Mouse (Mus musculus) liver, embryonic 14.5 days (tissue): Measurements from ENCODE around the gene Sept11. TPM values are rescaled to one million over a fixed set of nuclear protein-coding genes. Genes with fewer than 3 reads are reported as not detected.

ENCODE experiments used
- ATAC-seq: fragments of 200-750 bp; cut with Nextera tagmentation; 2 replicates; pipeline ENCODE4 v1.8.0; 2017; ENCODE audit warnings: moderate number of reproducible peaks, mild to moderate bottlenecking, moderate library complexity; ENCODE audit not compliant: insufficient read depth
- DNase-seq, 3 experiments: peaks; one replicate each; pipeline ENCODE4 v3.0.0-alpha.2; 2012 to 2013; ENCODE audit warnings: low read depth in 3 of 3, low spot score in 3 of 3
- H3K27ac ChIP-seq: fragments of 300-500 bp; sonication (generic); 2 replicates; pipeline ENCODE4 v1.5.1; 2014; ENCODE audit warnings: moderate library complexity, mild to moderate bottlenecking, control low read depth, inconsistent platforms
- H3K27me3 ChIP-seq: fragments of 300-500 bp; sonication (generic); 2 replicates; pipeline ENCODE4 v1.6.1; 2014; ENCODE audit warnings: mild to moderate bottlenecking, low read length, moderate library complexity; ENCODE audit not compliant: control insufficient read depth, insufficient read depth
- H3K36me3 ChIP-seq: fragments of 300-500 bp; sonication (generic); replicated peaks from 2 replicates; pipeline ENCODE4 v1.6.1; 2014; ENCODE audit warnings: low read depth; ENCODE audit not compliant: control insufficient read depth, insufficient read depth
- H3K4me1 ChIP-seq, 2 experiments: fragments of 200-500 bp in 1 of 2; fragments of 300-500 bp in 1 of 2; sonication (generic) in 1 of 2; replicated peaks; 2 replicates each; pipeline ENCODE4 v1.6.1; 2012 to 2014; ENCODE audit warnings: antibody characterized with exemption in 1 of 2, inconsistent platforms in 1 of 2, low read length in 1 of 2; ENCODE audit not compliant: control insufficient read depth in 2 of 2, insufficient read depth in 2 of 2
- H3K4me2 ChIP-seq: fragments of 300-500 bp; sonication (generic); 2 replicates; pipeline ENCODE4 v1.6.1; 2014; ENCODE audit warnings: low read depth, mild to moderate bottlenecking, control low read depth, moderate library complexity
- H3K4me3 ChIP-seq, 2 experiments: fragments of 200-500 bp in 1 of 2; fragments of 300-500 bp in 1 of 2; sonication (generic) in 1 of 2; 2 replicates each; pipeline ENCODE4 v1.5.1; 2012 to 2014; ENCODE audit warnings: low read depth in 2 of 2, low read length in 2 of 2, mild to moderate bottlenecking in 2 of 2, control low read depth in 1 of 2, inconsistent platforms in 1 of 2, moderate library complexity in 1 of 2; ENCODE audit not compliant: insufficient read depth in 1 of 2
- H3K9ac ChIP-seq: fragments of 300-500 bp; sonication (generic); replicated peaks from 2 replicates; pipeline ENCODE4 v1.6.1; 2014; ENCODE audit warnings: mild to moderate bottlenecking, control low read depth, moderate library complexity
- H3K9me3 ChIP-seq: fragments of 300-500 bp; sonication (generic); 2 replicates; pipeline ENCODE4 v1.6.1; 2016; ENCODE audit warnings: low read length, mixed read lengths; ENCODE audit not compliant: control insufficient read depth
- CTCF ChIP-seq: IDR thresholded peaks from 2 replicates; pipeline ENCODE4 v1.5.1; 2016; ENCODE audit warnings: antibody characterized with exemption, low read depth, control low read depth
- EP300 ChIP-seq: IDR thresholded peaks from 2 replicates; pipeline ENCODE4 v1.6.1; 2016; ENCODE audit warnings: antibody characterized with exemption, low read depth
- WGBS: fragments of 180-500 bp; shearing (Covaris S2); extraction: QIAGEN DNeasy Blood & Tissue Kit; methylation state at CpG from one replicate; pipeline ENCODE4 v1.1.7; 2014; ENCODE audit not compliant: insufficient replicate concordance; 5-methylcytosine and 5-hydroxymethylcytosine counted together
- polyA plus RNA-seq, 2 experiments: library from polyadenylated mRNA; depleted of rRNA in 1 of 2; stranded (reverse) in 1 of 2; unstranded in 1 of 2; fragments of >200 nt; fragmentation: Nextera tagmentation in 1 of 2; extraction: Ambion mirVana in 1 of 2; gene quantifications; 2 replicates each; pipeline versions ENCODE4 v1.2.1 to v1.2.3; 2012 to 2014

The Sept11 gene
- polyA plus RNA-seq, 2 experiments: 13.8 to 18.6 TPM

GRCm38 (mm10) chr5:93218375-93218774, 125.1 kb downstream of the Sept11 start:
- H3K27ac ChIP-seq: no peak overlapping the region
- DNase-seq: no peak
- H3K4me1 ChIP-seq: no peaks in the 10 kb centered on the region
- H3K4me2 ChIP-seq: no peak overlapping the region
- TF ChIP-seq EP300 (no peak), CTCF (no peak)
- H3K27me3 ChIP-seq: no peaks in the 10 kb centered on the region
- no peak overlapping the region for H3K4me3 ChIP-seq
- no peaks in the 10 kb centered on the region for H3K36me3 ChIP-seq
- H3K9ac ChIP-seq: no peak overlapping the region
- WGBS: 70% methylated on average over 3 of the region's 3 CpGs
- no peaks in the 10 kb centered on the region for H3K9me3 ChIP-seq
- no peak for ATAC-seq

- Histone ChIP-seq H3K4me3 (no peak overlapping the region), H3K27ac (no peak overlapping the region), H3K27me3 (no peaks in the 10 kb centered on the region), H3K4me1 (peaks cover 0 to under 1% of the 10 kb centered on the region in 2 experiments; a peak in 2 of 4 replicates), H3K9me3 (no peaks in the 10 kb centered on the region), H3K36me3 (no peaks in the 10 kb centered on the region), H3K9ac (no peak overlapping the region), H3K4me2 (no peak overlapping the region)
- no peak for DNase-seq
- ATAC-seq: no peak
- 50% methylated on average over 3 of the region's 3 CpGs for WGBS
- no peak for TF ChIP-seq EP300
- no peak for TF ChIP-seq CTCF
These were observed 128.4 kb downstream of the Sept11 start for GRCm38 (mm10) chr5:93221661-93222060.

GRCm38 (mm10) chr5:93224549-93224948, 131.3 kb downstream of the Sept11 start:
- no peak overlapping the region for H3K4me2 ChIP-seq
- no peaks in the 10 kb centered on the region for H3K27me3 ChIP-seq
- H3K36me3 ChIP-seq: no peaks in the 10 kb centered on the region
- TF ChIP-seq CTCF: no peak
- TF ChIP-seq EP300: no peak
- no peak for ATAC-seq
- H3K9me3 ChIP-seq: no peaks in the 10 kb centered on the region
- H3K4me3 ChIP-seq: no peak overlapping the region
- 69% methylated on average over 2 of the region's 2 CpGs for WGBS
- DNase-seq: no peak
- H3K4me1 ChIP-seq: peaks cover 11 to 13% of the 10 kb centered on the region in 2 experiments
- no peak overlapping the region for H3K9ac ChIP-seq
- H3K27ac ChIP-seq: no peak overlapping the region

Other genes with a start within 250 kb of the Sept11 start
- 0.50 and 0.64 TPM in 2 replicates for gene Sowahb, start 48.4 kb upstream of the Sept11 start, polyA plus RNA-seq (2012; rRNA removed)
- 0.83 and 0.85 TPM in 2 replicates for gene Sowahb, start 48.4 kb upstream of the Sept11 start, polyA plus RNA-seq (2014; fragmentation: Nextera tagmentation; extraction: Ambion mirVana)
- 21.0 and 21.7 TPM in 2 replicates for gene Ccni, start 113.1 kb downstream of the Sept11 start, polyA plus RNA-seq (2012; rRNA removed)
- 39.3 and 41.6 TPM in 2 replicates for gene Ccni, start 113.1 kb downstream of the Sept11 start, polyA plus RNA-seq (2014; fragmentation: Nextera tagmentation; extraction: Ambion mirVana)
- 0.30 and 0.55 TPM in 2 replicates for gene 2010109A12Rik, start 113.1 kb downstream of the Sept11 start, polyA plus RNA-seq (2012; rRNA removed)
- gene 2010109A12Rik, start 113.1 kb downstream of the Sept11 start, polyA plus RNA-seq (2014; fragmentation: Nextera tagmentation; extraction: Ambion mirVana): 1.2 and 1.5 TPM in 2 replicates
- gene Ccng2, start 173.8 kb downstream of the Sept11 start, polyA plus RNA-seq (2012; rRNA removed): 6.9 and 8.2 TPM in 2 replicates
- gene Ccng2, start 173.8 kb downstream of the Sept11 start, polyA plus RNA-seq (2014; fragmentation: Nextera tagmentation; extraction: Ambion mirVana): 14.6 and 15.8 TPM in 2 replicates